Mouse (Mus musculus) T-helper 17 cell (primary cell): Measurements from ENCODE around the gene Prr15.

Experiments
- in situ Hi-C, 2 experiments: fragments of 300-600 bp; cut with MboI, MseI; formaldehyde crosslinking; loops; 1 replicate in 1 of 2; 2 replicates in 1 of 2; pipeline ENCODE4 v1.15.1; 2025; ENCODE audit warnings: high pct_unique_total_duplicates in 2 of 2

Prr15 gene

DNA sequence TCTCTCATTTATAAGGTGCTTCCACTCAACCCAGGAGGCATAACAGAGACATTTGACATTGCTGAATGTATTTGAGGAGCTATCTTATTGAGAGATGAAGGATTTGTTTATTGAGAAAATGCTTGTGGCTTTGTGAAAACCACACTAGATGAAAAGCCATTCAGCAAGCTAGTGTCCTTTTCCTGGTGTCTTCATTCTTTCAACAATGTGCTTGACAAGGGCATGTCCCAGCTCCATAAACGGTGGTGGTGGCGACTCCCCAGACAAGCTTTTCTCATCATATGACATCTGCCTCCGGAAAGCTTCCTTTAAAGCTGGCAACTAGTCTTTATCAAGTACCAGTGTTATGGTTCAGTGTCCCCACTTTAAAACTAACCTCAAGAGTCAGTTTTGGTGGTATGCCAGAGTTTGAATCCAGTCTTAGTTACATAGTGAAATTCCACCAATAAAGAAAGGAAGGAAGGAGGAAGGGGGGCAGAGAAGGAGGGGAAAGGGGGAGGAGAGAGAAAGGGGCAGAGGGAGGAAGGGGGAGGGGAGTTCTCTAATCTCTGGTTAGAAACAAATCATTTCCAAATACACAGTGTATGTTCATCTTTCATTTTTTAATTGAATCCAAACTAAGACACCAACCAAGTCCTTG lies at the start of gene Prr15:
Gene Prr15 (plus strand): TSS at position 590 of the 640 bp plus-strand sequence.
- in situ Hi-C loops = no loop called here

DNA sequence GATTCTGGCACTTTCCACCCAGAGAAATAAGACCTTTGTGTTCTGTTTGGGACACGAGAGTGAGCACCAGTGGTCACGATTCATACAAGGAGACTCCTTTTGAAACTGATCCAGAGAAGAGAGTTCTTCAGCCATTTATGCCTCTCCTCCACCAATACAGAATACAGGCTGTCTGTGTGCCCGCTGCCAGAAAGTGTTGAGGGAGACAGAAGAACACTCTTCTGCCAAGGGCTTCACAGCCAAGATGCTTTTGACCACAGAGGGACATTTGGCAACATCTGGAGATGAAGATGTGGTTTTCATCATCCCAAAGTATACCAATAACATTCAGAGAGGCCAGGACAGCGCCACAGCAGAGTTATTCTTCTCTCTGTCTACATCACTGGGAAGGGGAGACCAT lies 48.4 kb upstream of the Prr15 start:
- in situ Hi-C loops = no loop called here

DNA sequence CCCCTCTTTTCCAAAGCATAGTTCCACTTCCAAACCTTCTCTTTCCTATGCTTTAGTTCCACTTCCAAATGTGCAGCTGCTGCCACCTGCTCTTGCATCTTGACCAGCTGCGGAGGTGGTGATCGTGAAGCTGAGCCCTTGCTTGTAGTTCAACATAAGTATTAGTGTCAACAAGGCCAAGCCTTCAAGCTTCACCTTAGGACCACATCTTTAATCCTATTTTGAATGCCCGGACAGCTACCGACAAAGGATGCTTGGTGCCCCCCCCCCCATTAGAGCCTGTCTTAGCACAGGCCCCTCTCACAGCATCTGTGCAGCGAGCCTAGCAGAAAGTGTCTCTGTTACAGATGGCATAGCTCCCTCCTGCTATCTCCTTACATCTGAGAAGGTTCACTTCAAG lies 47.8 kb upstream of the Prr15 start:
- in situ Hi-C loops = no loop called here

DNA sequence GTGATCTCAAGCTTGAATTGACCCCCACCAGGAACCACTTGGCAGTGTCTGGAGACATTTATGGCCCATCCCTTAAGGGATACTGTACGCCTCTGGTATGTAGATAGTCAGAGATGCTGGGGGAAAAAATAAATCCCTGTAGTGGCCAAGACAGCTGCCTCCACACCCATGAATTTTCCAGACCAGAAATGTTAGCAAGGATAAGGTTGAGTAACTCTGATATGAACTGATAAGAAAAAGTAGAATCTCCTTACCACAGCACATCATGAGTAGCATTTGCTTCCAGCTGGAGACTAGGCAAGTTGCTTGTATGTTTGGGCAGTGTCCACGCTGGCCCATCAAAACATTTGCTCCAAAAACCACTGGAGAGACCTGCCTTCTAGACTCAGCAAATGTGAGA lies 47.0 kb upstream of the Prr15 start:
- in situ Hi-C loops = no loop called here

DNA sequence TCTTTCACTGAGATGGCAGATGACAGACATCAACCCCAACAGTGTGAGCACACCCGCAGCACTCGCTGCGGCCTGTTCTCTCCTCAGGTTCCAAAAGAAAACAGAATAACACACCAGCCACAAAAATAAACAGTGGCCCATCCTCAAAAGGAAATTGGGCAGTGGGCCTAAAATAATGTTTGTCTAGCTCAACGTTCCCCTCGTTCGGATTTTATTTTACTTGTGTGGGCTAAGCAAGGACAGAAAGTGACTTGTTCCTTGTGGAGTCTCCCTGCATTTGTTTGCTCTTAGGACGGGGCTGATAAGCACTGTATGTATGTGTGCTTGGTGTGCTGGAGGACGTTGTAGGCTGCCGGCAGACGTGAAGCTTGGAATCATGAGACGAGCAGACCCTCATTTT lies 46.2 kb upstream of the Prr15 start:
- in situ Hi-C loops = no loop called here

DNA sequence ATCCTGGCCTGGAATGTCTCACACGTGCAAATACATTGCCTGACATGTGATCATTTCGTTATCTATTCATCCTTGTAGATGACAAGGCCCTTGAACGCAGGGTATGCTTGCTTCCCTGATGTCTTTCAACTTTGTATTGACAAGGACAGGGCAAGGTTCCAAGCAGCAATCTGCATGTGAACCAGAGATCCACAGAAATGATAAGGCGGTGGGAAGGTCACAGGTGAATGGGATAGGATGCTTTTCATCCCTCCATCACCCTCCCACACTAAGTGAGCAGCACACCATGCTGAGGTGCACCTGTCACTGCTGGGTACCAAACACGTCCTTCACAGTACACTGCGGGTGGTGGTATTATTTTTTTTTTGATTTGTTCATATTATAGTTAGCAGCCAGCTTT lies 45.4 kb upstream of the Prr15 start:
- in situ Hi-C loops = no loop called here

DNA sequence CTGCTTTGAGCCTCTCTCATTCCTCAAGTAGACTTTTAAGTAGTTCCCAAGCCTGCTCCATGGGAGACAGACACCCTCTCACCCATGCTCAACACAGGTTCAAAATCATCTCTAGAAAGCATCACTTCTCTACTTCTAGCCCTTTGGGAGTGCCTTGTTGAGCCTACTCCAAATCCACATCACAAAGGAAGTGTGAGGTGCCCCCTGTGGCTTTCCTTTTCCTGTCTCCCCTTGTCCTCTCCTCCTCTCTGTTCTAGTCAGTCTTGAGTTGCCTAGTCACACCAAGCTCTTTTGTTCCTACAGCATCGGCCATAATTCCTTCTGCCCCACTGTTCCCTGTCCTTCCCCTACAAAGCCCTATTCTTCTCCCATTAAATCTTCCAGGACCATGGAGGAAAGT lies 42.3 kb upstream of the Prr15 start:
- in situ Hi-C loops = no loop called here

DNA sequence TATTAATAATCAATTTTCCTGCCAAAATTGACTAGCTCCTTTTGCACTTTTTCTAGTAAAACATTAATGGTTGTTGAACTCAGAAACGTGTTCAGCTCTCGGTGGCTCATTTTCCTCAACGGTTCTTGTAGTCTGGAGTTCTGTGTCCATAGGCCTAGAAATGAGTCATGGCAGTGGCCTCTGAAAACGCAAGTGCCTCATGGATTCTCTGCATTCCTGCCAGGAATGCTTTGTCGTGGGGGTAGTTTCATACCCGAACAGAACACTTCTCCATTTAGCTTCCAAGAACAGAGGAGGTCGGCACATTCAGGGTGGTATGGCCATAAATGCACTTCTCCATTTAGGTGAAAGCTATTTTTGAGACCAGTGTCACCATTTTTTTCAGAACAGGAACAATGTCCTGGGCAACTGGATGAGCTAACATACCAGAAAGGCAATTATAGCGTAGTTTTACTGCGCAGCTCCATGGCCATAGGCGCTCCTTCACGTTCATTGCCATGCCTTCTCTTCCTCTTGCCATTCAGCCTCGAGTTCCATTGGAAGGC lies 41.4 kb upstream of the Prr15 start:
- in situ Hi-C loops = no loop called here

DNA sequence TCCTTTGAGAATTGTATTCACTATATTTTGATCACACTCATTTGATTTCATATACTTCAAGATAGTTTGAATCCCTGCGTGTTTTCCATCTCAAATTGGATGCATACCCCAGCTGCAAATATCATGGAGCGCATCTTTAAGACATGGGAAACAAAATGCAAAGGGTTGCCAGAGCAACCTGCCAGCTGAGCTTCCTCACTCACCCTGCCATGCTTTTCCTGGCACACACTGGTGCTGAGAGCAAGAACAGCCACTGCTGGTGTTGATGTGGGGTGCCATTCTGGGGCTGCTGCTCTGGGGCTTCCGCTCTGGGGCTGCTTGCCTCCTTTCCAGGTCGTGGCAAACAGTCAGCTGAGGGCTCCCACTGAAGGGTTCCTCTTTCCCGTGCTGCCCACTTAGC lies 38.8 kb upstream of the Prr15 start:
- in situ Hi-C loops = no loop called here

DNA sequence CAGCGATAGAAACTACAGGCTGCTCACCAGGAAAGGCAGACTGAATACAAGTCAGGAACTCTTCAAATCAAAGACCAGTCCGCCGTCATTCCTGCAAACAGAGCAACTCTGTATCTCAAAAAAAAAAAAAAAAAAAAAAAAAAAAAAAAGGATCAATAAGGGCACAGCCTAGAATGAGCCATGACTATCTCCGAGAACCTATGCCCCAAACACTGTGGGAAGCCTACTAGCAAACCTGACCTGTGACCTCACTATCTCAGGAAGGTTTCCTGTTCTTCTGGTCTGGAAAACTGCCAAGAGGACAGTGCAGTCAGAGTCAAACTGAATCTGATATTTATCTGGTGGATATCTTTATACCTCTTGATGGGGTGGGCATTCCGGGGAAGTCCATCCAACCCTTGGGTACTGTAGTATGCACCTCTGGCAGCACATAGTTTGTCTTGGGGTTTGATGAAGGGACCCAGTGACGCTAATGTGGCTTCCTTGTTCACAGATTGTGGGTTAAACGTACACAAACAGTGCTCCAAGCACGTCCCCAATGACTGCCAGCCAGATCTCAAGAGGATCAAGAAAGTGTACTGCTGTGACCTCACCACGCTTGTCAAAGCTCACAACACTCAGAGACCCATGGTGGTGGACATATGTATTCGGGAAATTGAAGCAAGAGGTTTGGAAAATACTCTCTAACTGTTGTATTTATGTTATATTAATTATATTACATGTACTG lies 35.7 kb upstream of the Prr15 start:
- in situ Hi-C loops = no loop called here

DNA sequence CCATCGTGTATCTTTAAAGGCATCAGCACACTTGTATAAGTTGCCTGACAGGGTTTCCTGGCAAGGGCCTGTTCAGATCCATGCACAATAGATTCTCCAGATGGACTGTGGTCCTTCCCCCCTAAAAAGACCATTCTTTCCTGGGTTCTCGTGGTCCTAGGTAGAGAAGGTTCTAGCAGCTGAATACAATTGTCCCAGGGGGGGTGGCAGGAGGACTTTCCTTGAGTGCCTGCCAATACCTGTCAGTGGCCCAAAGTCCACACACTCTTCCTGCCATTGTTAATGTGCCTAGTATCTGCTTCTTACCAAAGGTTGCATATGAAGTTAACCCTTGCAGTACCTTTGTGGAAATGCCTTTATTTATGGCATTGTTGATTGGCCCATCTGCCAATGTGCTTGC lies 28.4 kb upstream of the Prr15 start:
- in situ Hi-C loops = no loop called here

DNA sequence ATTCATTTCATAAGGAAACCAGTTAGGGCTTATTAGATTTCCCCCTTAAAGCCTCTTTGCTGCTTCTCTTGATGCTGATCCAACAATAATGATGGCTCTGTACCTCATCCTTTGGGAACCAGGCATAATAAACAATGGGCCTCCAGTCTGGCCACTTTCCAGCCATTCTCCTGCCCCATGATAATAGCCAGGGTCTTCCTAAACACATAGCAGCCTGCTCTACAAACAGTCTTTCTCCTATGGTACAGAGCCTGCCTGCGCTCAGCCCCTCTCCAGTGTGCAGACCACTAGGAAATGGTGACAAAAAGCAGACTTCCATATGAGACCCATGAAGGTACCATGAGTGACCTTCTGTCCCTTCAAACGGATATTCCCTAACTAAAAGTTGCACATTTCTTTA lies 26.2 kb upstream of the Prr15 start:
- in situ Hi-C loops = no loop called here

DNA sequence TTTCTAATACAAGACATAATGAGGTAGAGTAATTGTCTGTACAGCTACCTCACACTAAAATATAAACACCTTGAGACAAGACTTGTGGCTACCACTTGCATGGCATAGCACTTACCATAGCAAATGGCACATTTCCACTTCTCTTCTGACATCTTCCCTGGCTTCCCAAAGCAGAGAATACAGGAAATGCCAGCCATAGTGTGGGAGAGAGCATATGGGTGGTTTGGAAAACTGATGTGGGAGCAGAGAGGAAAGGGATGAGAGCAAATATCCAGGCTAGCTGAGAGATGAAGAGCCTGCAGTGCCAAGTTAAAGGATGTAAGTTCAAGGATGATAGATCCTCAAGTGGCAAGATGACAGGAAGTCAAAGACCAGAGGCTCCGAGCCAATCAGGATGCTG lies 19.9 kb upstream of the Prr15 start:
- in situ Hi-C loops = no loop called here

DNA sequence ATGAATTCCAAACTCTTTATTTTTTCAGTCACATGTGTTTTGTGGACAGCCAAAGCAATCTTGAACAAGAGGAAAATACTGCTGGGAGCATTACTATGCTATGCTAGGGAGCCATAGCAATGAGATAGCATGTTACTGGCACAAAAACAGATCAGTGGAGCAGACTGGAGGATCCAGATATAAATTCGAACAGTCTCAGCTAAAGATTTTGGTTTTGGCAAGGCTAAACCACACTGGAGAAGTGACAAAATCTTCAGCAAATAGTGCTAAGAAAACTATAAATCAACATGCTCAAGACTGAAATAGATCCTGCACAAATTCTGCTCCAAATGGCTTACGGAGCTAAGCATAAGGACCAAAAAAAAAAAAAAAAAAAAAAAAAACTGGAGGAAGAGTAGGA lies 12.6 kb upstream of the Prr15 start:
- in situ Hi-C loops = no loop called here

DNA sequence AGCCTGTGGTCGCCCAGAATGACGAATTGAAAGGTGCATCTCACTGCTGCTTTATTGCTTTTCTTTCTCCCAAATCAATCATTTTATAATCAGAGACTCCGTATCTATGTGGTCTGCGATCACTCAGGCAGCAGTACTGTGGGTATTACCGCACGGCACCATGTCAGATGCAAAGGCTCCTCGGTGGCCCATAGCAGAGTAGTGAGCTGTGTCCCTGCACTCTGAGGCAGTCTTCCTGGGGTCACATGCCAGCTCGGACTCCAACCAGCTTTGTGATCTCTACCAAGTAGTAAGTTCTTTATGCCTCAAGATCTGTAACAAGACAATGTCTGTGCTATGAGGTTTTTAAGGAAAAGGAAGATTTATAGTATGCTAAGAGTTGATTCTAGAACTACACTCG lies 7.0 kb upstream of the Prr15 start:
- in situ Hi-C loops = no loop called here

DNA sequence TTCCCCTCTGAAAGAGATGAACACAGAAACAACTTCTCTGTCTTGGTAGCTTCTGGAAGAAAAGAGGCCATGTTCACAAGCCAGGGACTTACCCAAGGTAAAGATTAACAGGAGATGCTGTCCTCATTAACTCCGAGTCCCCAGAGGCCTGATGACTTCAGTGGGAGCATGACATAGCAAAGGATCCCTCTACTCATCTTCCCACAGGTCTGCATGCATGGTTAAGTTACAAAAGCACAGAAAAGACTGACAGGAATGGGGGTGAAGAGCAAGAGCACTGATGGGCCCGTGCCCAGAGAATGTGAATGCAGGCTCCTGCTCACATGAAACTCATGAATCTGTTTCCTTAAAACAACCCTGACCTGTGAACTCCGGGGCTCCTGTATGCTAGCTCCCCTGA lies 6.4 kb upstream of the Prr15 start:
- in situ Hi-C loops = no loop called here

DNA sequence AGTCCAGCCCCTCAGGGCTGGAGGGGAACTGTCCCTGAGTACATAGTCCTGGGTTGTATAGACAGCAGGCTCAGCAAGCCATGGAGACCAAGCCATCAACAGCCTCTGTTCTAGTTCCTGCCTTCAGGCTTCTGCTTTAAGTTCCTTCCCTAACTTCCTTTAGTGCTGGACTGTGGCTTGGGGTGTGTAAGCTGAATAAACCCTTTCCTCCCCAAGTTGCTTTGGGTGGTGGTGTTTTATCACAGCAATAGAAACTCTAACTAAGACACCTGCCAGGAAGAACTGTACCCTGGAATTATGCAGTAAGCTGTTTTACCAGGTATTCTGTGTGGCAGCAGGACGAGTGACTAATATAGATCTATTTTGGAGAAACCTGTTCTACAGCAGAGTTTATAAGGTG lies 5.4 kb upstream of the Prr15 start:
- in situ Hi-C loops = no loop called here

DNA sequence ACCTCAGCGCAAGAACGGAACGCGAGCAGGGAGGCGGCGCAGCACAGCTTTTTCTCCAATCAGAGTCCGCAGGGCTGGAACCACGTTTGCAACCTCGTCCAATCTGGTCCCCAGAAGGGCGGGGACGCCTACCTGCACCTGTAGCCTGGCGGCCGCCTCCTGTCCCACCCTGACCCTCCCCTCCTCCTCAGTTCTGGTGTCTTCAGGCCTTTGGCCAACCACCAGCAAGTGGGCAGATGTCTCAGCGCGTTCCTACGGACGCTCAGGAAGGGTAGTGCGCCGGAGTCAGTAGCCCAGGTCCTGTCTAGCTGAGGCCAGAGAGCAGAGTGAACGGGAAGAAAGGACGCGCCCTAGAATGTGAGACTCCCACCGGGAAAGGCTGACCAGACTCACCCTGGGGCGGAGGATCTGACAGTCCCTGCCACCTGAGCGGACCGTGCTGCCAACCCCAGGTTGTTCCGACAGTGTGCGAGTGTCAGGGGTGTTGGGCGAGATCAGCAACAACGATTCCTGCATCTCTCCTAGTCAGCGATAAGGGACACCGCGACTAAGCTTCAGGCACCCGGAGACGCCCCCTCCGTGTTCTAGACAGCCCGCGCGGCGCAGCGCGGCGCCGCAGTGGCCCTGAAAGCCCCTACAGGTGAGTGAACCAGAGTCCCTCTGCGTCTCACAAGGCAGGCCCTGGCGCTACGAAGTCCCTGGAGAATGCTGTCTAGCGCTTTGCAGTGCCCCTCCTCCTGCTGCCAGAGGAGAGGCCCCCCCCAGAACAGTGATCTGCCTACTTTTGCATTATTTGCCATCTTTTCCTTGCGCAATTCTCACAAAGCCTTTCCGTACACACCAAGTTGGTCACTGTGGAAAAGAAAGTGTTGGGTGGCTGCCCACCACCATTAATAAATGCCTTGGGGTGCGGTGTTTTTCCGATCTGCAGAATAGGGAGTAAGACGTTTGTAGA lies 1.3 kb downstream of the Prr15 start:
- in situ Hi-C loops = no loop called here

DNA sequence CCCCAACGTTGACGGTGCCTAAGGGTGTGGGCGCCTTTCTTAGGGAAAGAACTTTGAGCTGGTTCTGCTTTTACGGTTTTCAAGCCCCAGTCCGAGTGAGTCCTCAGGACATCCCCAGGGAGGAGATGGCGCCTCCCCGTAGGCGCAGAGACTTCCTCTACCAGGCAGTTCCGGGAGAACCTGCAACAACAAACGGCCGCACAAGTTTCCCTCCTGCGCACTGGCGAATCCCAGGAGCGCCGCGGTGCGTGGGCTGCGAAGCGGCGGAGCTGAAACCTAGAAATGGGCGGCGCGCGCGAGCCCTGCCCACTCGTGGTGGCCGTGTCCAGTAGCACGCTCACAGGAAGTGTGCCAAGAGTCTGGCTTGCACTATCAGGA lies 2.0 kb downstream of the Prr15 start:
- in situ Hi-C loops = no loop called here

DNA sequence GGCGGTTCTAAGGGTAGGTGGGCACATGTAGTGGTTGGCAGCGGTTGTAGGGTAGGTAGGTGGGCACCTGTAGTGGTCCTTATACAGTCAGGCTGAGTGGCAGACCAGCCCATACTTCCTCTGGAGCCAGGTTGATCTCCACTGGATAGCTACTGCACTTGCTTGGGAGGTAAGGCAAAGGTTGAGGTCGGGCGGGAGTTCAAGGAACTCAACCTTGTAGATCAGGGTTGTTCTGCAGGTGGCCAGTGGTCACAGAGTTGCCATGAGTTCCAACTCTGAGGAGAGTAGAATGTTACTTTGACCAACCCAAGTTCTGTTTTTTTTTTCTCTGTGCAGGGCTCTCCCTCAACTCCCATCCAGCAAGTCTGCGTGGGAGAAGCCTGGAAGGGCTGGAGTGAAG lies 3.1 kb downstream of the Prr15 start:
- in situ Hi-C loops = no loop called here

DNA sequence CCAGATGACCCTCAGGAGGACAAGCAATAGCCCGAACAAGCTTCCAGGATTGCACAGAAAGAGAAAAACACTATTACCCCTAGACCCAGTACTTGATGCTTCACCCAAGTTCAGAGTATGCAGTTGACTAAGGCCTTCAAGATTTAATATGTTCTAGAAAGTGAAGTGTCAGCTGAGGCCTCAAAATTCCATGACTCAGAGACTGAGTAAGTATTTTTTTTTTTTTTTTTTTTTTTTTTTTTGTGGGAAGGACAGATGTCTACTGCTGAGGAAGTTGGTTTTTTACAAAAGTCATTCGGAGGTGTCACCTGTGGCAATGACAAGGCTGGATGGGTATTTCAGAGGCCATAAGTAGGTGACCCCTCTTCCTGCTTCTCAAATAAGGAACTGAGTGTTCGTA lies 4.0 kb downstream of the Prr15 start:
- in situ Hi-C loops = no loop called here

DNA sequence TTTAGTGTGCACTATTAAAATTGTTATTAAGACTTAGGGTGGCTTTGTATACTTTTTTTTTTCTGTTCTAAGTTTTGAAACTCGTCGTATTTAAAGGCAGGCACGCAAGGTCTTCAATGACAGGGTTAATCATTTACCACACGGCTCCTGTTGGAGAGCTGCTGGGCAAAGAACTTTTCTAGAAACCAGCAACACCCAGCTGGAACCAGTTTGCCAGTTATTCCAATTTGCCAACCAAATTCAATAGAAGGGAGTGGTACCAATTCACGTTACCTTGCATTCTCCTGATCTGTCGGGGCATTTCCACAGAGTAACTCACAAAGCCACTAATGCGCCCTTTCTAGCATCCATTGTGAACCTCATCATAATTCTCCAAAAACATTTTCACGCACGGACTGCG lies 4.5 kb downstream of the Prr15 start:
- in situ Hi-C loops = no loop called here
